Mouse (Mus musculus) skeletal muscle tissue, adult 2 months (tissue): Measurements from ENCODE around the gene Slc25a45.

Source experiments
- DNase-seq: peaks from one replicate; pipeline ENCODE4 v3.0.0-alpha.2; 2012; ENCODE audit warnings: low read depth, low spot score

Slc25a45 gene

DNA sequence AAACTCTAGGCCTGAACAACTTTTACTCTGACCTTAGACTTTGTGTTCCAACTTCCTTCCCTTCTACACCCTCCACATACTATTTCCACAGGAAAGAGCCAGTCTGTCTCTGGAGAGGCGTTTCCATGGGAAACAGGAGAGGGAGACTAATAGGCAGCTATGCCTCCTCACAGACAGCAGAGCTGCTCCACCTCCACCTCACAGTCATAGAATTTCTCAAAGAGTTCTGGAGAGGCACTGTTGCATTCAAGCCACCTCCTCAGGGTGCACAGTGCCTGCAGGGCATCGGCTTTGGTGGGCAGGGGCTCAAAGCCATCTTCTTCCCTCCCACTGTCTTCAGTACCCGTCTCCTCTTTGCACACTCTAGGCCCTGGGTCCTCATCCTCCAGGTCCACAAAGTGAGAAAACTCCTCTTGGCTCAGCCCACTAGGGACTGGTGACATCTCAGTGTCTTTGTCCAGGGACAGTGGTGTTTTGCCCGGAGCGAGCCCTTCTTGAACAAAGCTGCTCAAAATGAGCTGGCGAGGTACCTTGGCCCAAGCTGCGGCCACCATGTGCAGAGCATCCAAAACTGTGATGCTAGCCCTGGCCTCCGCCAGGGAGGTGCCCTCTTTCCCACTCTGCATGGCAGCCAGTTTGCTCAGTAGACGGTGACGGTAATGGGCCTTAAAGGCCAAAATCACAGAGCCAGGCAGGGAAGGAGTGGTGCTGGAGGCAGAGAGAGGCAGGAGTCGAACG is 14.1 kb downstream of the Slc25a45 start:
- no peak for DNase-seq

DNA sequence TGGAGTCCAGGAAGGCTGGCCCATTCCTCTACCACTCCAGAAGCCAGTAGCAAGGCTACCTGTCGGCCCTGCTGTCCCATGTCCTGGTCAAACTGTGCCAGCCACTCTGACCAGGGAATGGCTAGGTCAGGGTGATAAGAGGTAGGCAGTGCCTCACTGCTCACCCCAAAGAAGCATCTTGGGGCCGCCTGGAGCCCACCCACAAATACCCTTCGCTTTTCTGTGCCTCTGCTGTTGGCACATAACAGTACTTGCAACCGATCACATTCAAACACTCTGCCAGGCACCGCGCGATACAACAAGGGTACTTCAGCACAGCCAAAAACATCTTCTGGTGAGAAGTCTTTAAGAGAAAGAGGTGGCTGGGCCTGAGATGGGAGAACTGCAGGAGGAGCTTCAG is 14.7 kb downstream of the Slc25a45 start:
- no peak for DNase-seq

DNA sequence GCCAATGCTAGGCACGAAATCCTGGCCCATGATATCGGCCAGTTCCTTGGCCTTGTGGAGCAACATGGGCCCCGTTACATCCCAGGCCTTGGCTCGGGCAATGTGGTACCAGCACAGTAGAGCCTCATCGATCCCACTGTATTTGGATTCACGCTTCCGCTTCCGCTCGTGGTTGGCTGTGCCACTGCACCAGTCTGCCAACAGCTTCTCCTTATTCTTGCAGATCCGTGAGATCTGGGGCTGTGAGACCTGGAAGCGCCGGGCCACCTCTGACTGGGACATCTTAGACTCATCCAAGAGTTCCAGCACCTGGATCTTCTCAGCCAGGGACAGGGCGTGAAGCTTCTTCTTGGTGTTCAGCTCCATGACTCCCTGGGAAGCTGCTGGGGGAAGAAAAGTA is 15.1 kb downstream of the Slc25a45 start:
- DNase-seq: no peak

DNA sequence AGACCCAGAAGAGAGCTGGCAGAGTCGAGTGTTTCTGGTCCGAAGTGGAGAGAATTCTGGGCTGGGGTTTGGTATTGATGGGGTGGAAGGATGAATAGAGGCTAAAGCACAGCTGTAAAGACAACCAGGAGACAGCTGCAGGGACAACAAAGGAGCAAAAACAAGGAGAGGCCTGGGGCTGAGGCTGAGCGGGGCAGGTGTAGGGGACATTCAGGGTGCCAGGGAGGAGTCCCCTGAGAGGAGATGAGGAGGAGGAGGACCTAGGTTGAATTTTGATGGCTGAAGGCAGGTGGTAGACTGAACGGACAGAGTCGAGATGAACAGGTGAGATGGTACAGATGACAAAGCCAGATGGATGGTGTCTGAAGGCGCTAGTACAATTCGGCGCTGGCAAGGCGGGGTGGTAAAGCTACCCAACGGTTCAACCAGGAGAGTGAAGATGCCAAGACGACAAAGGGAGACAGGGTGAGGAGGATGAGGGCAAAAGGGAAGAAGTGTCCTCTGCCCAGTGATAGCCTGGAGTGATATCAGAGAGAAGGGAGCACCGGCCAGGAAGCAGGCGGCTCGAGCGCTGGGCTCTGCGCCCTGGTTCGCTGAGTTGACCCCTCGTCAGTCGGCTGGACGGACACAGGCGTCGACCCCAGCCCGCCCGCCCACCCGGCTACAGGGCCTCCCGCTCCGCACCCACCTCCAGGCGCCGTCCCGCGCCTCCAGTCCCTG is 15.8 kb downstream of the Slc25a45 start:
- DNase-seq: no peak

DNA sequence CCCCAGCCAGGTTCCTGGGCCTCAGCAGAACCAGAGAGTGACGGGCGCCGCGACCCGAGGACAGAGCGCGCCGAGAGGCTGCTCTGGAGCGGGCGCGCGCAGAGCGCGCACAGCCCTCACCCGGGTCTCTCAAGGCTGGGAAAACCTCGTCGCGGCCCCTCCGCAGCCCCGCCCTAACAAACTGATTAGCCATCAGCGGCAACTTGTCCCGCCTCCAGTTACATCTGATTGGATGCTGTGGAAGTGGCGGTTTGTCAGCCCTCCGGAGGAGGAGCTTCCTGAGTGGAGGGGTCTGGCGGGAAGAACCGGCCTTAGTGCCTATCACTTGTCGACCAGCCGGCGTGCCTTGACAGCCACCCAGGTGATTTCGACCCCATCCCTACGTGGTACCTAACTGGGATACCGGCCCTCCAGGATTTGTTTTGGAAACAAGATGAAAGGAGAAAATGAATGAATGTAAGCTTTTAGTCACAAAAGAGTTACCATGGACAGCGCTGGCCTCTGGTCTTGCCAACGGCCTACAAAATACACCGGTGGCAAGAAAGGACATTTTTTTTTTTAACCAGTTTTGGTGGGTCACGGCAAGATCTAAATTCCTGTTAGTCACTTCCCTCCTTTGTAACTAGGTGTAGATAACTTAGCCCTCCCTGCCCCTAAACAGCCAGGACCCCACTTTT is 16.5 kb downstream of the Slc25a45 start, which contains the start of gene Tigd3:
TSS of gene Tigd3 (minus strand) at position 148 of the 677 bp plus-strand sequence.
- DNase-seq: peak; percentile 83

DNA sequence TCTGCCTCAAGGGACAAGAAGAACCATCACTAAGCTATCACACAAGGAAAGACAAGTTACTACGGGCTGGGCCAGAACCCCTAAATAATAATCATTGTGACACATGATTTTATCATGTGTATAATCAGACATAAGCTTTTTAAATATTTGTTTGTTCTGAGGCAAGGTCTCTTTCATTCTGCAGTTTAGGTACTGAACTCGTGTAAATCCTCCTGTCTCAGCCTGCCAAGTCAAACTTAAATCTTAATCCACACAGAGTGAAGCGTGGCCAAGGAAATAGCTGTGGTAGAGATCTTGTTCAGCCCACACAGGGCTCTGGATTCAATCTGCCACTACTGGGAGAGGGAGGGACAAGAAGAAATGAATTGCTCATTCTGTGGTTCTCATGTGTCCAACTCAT is 29.7 kb downstream of the Slc25a45 start:
- no peak for DNase-seq

DNA sequence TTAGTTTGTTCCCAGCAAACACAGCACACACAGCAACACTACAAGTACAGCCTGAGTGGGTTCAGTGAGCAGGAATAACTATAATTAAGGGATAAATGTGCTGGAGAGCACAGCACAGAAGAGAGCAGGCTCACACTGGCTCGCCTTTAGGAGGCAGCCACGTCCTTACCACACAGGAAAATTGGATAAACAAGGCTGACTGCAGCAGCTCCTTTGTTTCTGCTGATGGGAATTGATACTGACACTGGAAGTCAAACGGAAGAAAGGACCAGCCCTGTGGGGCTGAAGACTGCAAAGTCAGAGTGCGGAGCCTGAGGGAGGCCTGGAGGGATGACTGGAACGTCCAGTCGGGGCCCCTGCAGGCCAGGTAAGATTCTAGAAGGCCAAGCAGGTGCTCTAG is 32.6 kb downstream of the Slc25a45 start:
- DNase-seq: no peak

DNA sequence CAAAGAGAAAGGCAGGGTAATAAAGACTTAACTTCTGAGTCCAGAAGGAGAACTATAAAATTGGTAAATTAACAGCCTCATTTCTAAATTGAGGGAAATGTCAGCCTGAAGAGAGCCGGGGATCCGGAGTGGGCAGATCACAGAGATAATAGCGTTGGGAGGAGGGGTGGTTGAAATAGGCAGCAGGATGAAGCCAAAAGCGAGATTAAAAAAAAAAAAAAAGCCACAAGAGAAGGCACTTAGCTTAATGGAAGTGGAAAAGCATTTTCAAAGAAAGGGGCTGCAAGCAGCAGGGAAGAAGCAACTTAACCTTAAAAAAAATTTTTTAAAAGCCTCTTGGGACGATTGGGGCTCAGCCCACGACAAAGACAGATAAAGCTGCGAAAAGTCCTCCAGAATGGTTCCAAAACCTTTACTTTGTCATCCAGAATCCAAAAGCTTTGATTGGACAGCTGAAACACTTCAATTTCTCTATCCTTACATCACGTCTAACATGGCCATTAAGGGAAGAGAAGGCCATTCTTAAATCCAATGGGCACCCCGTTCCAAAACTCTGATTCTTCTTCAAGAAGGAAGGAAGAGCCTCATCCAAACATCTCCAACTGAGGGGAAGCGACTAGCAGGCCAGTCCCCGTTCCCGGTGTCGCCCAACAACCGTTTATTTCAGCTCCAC is 34.0 kb downstream of the Slc25a45 start:
- no peak for DNase-seq

DNA sequence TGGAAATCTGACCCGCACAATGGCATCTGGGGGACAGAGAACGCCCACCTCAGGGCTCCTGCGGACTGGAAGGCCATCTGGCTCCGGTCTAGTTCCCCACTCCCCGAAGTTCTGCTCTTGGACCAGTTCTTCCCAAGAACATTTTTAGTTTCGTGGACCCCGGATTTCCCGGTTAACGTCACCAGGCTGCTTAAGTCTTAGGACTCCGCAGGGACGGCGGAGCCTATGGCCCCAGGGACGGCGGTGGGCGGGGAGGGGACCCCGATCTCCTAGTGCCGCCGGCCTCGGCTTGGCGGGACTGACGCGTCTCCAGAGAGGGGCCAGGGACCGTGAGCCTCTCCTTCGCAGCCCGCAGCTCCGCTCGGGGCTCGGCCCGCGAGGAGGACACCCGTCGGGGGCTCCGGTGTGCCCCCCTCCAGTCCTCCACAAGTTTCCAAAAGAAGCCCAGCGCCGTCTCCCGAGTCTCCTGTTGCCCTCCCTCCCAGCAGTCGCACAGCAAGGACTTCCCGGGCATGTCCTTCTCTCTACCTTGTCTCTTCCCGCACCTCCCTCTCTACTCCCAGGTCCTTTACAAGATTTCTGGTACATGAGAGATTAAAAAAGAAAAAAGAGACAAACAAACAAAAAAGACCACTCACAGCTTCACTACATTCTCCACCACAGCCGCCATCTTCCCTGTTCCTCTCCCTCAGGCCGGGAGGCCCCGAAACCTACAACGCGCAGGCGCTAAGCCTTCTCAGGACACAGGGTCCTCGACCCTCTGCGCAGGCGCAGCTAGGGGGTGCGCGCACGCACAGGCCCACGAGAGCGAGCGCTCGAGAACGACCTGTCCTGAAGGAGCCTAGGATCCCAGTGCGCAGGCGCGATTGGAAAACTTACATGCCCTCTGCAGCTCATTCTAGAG is 34.7 kb downstream of the Slc25a45 start:
- peak; percentile 100 for DNase-seq

DNA sequence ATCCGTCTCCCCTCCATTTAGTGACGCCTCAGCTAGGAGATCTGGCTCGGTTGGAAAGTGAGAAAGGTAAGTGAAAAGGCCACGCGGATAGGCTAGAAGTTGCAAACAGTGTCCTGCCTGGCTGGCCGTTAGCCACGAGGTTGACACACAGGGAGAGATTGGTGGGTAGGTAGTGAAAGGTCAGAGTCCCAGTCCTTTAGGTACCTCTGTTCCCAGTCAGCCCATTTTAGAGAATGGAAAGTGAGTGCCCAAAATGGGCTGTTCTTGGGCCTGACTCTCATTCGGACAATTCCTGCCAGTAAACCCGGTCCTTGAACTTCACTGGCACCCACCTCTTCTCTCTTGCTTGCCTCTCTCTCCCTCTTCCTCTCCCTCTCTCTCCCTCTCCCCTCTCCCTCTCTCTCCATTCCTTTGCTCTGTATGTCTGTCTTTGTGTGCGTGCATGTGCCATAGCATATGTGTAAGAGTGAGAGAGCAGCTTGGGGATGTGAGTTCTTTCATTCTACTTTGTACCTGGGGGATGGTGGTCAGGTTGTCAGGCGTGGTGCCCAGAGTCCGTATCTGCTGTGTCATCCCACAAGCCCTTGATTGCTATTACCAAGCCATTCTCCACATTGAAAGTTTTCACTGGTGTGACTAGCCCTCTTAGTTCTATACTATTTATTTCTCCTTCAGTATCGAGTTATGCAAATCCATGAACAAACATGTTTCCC is 35.6 kb downstream of the Slc25a45 start, which contains the start of gene Dpf2:
TSS of gene Dpf2 (minus strand) at position 4 of the 713 bp plus-strand sequence.
- peak; percentile 28 for DNase-seq

DNA sequence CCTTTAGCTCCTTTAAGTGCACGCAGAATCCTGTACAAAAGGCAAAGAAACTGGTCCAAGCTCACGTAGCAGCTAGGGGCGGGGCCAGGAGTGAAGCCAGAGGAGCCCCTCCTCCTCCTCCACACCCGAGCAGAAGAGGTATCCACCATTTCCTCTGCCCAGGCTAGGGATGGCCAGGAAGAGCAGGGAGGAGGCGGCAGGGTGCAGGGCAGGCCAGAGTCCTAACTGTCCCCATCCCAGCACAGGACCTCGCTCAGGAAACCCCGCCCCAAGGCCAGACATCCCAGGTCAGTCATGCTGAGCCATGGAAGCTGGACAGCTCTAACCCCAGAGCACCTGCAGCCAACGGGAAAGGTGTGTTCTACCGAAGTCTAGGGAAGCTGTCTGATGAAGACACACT is 44.1 kb downstream of the Slc25a45 start:
- no peak for DNase-seq

DNA sequence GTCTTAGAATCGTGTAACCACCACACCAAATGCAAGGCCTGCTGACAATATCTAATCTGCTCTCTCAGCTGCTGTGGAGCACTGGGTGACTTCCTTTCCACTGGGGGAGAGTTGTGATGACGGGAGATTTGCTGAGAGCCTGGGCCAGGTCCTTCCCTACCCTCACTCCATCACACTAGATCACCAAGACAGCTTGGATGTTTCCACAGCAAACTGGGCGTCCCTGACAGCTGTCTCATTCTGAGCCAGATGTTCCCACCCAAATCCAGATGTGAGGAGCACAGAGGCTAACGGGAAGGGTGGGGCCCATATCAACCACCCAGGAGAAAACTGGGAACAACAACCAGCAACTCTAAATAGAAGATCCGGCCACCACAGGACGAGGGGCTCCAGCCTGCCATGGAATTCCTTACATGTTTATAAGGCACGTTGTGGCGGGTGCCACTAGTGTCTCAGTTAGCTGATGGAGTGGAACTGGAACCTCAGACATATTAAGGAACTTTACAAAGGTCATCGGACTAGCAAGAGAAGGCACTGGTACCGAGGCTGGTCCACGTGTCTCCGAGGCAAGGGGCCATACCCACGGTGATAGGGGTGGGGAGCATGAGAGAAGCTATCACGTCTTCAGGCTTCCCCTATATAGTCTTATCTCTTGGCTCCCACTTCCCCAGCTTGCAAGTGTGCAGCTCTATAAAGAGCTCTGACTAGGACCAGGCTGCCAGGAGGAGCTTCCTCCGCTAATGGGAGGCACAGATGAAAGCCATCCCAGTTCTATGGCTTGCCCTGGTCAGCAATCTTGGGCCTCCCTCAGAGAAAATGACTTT is 44.7 kb downstream of the Slc25a45 start:
- peak; percentile 76 for DNase-seq

DNA sequence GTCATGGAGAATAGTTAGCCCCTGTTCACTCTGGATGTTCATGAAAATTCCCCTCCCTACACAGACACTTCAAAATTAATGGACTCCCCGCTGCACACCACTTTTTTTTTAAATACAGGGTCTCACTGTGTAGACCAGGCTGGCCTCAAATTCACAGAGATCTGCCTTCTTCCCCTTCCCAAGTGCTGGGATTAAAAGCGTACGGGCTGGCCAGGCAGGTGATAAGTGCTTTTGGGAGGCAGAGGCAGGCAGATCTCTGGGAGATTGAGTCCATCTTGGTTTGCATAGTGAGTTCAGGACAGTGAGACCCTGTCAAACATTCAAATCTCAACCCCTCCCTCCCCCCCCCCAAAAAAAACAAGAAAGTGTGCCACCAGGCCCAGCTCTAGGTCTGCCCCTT is 45.4 kb downstream of the Slc25a45 start:
- no peak for DNase-seq

DNA sequence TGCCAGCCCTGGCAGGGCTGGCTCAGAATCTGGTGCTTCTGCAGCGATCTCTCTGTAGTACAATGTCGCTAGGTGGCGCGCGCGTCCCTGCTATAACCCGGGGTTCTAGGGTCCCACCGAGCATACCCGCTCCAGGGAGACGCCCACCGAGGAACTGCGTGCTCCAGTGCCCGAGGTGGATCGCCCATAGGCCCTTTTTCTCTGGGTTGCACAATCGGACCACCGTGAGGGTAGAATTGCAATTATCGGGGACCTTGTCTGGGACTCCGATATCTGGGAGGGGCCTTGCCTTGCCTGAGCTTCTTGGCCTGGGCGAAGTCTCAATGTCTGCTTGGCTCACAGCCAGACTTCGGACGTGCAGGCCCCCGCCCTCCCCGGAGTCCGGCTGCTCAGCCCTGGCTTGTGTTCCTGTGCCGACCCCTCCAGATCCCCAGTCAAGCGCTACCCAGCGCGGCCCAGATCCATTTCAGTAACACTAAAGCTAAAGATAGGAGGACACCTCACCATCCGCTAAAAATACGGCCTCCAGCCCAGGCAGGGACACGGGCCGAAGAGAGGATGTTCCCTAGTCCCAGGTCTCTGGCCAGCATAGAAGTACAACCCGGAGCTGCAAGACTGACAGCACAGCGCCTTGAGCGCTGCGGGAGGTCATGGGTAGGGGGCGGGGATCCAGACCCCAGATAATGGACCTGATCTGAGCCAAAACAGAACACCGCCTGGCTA is 46.5 kb downstream of the Slc25a45 start:
- DNase-seq: peak; percentile 90

DNA sequence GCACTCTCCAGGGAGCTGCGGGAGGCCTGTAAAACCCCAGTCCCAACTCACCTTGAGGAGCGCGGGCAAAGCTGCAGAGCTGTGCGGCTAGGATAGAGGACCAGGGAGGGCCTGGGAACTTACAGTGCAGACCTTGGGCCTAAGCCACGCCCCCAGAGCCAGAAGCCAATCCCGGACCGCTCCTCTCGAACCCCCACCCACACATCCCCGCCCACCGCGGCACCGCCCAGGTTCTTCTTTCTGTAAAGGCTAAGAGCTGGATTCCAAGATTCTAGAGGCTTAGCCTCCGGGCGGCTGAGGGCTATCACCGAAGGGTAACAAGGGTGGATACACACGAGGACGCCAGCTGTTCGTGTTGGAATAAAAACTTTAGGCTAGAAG is 47.1 kb downstream of the Slc25a45 start, which contains the start of gene Cdc42ep2:
TSS of gene Cdc42ep2 (minus strand) at position 104 of the 381 bp plus-strand sequence.
- DNase-seq: peak; percentile 96

DNA sequence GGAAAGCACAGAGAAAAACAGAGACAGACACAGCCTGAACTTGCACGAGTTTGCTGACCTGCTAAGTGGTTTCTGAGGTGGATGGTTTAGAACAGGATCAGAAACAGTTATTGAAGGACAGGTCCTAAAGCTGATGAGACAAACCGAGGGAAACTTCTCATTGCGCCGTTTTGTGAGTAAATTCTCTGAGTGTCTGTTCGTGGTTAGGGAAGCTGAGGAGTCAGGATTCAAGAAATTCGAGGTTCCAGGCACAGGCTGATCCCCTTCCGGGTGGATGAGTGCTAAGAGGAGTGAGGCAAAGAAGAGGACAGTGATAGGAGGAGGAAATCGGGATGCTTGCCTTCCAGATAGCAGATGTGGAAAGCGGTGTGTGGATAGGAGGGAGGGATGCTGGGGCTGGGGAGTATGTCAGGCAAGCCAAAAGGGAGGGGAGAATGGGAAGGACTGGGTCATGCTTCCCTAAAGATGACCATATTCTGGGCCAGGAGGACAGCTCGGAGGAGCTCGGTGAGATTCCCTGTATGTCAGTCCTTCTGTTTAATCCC is 47.8 kb downstream of the Slc25a45 start:
- no peak for DNase-seq

DNA sequence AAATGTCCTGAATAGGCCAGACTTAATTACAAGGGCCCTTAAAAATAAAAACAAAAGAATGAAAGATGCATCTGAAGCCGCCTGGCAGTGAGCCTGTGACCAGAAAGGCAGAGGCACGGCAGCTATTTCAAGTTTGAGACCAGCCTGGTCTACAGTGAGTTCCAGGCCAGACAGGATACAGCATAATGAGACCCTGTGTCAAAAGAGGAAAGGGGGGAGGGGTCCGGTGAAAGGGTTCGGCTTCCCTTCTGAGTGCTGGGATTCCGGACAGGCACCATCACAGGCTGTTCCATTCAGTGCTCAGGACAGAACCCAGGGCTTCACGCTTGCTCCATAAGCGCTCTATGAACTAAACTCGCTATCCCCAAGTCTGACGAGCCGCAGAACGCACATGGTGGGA is 49.4 kb downstream of the Slc25a45 start:
- DNase-seq: no peak

DNA sequence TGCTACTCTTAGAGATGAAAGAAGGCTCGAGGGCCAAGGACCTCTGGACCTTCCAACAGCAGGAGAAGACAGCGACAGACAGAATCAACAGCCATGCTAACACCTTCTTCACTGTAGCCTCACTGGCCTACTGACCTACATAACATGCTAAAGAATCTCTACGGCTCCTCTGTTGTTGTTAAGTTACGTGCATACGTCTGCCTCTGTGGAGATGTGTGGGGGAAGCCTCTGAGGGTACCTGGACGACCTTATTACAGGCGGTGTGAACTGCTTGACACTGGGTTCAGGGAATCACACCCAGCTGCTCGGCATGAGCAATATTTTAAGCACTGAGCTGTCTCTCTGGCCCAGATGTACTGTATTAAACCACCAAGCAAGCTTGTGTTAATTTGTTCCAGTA is 49.9 kb downstream of the Slc25a45 start:
- no peak for DNase-seq
